Mouse (Mus musculus): ENCODE measurements around the gene Wasf3.
"Not testable (repeated sequence)": the region's sequence is repeated elsewhere in the genome, so short reads cannot be mapped to it uniquely, and the experiment has no call there.

Gene Wasf3

DNA sequence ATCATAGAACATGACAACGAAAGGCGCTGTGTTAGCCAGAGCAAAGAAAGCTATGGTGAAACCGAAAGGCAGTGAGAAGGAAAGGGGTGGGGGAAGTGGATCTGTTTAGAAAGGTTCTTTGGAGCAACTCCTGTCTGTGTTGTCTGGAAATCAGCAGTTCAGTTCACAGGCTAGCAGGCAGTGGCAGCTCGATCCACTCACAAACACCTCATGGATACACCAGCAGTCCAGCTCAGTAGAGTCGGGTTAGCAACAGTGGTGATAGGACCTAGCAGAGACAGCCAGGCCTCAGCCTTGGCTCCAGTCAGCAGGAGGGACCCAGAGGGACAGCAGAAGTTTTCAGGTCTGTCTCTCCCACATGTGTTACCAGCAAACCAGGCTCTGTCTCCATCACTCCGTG, 16.2 kb downstream of the Wasf3 start:
- in situ Hi-C loops (cut with MboI, MseI), result not testable (repeated sequence)

GRCm38 (mm10) chr5:146402311-146402710, 17.5 kb downstream of the Wasf3 start:
- in situ Hi-C loops (cut with MboI, MseI), result no loop called here

GRCm38 (mm10) chr5:146403923-146404322, 19.1 kb downstream of the Wasf3 start:
- in situ Hi-C loops (cut with MboI, MseI), result no loop called here

- in situ Hi-C loops (cut with MboI, MseI), result no loop called here
Observed at GRCm38 (mm10) chr5:146406133-146406532, 21.3 kb downstream of the Wasf3 start.

DNA sequence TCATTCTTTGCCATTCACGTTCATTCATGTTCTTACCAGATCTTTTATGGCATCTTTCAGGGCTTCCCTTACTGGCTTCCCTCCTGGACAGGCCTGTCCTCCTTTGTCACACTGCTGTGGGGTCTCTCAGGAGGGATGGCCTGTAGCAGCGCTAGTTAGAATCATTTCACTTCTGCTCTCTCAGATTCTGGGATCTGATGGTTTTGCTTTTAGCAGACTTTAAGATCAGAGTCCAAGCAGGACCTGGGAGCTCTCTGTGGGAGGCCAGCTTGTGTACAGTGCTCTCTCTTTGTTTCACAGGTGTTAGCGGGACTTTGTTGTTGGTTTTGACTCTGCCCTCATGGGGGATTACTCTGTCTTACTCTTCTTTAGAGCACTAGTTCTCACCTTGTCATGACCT, 23.0 kb downstream of the Wasf3 start:
- in situ Hi-C loops (cut with MboI, MseI), result no loop called here

- in situ Hi-C loops (cut with MboI, MseI), result no loop called here
Observed at GRCm38 (mm10) chr5:146408604-146409003, 23.8 kb downstream of the Wasf3 start.

DNA sequence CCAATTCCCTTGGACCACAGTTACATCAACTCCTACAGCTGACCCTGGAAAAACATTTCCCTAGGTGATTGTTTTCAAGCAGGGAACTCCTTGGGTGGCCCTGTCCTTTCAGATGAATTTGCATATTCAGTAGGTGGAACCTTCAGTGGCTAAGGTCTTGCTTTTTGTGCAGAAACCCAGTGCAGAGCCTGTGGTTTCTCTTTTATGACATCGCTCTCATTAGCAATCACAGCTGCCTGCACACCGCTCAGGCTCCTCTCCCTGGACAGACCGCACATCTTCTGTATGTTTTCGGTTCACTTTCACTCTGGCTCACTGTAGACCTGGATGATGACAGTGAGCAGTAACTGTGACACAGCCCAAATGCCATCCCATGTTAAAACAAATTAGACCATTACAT, 26.0 kb downstream of the Wasf3 start:
- in situ Hi-C loops (cut with MboI, MseI), result no loop called here

DNA sequence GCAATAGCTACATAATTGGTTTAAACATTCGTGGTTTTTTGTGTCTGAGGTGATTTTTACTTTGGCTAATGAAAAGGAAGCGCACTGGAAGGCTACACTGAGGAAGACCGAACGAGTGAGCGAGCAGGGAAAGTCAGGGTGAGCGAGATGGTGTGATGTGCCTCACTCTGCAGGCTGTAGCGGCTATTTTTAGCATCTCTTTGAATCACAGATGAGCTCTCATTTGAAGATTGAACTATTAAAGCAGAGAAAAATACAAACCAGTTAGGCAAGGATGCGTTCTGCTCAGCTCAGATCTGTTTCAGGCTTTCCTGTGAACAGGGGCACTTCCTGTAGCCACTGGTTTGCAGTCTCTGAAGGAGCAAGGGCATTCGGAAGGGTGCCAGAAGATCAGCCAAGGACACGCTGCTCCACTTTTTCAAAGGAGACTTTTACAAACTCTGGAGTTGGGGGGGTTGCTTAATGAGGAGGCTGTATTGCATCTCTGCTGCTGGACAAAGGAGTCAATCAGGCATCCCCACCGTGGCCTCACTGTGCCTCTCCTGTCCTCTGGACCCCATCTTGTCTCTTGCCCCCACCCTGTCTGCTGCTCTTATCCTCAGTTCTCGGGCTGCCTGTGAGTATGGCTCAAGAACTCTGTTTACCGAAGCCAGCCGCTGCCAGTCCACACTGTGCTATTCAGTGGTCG, 28.1 kb downstream of the Wasf3 start:
- in situ Hi-C loops (cut with MboI, MseI), result no loop called here

- in situ Hi-C loops (cut with MboI, MseI), result no loop called here
Observed at GRCm38 (mm10) chr5:146414611-146415010, 29.8 kb downstream of the Wasf3 start.

DNA sequence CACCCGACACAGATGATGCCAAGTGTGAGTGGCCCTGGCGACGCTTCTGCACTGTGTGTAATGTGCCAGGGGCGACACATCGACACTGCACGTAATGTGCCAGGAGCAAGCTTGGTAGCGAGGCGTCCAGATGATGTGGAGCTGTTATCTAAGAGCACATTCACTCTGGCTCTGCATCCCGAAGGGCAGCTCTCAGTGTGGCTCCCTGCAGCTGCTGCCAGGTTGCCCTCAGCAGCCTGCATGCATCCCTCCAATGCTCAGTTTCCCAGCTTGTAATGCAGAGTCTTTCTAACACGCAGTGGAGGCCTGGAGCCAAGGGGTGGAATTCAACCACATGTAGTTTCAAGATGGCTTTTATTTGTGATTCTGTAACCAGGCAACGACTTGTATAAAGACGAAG, 30.4 kb downstream of the Wasf3 start:
- in situ Hi-C loops (cut with MboI, MseI), result no loop called here

GRCm38 (mm10) chr5:146416331-146417110, 31.7 kb downstream of the Wasf3 start:
- in situ Hi-C loops (cut with MboI, MseI), result no loop called here

DNA sequence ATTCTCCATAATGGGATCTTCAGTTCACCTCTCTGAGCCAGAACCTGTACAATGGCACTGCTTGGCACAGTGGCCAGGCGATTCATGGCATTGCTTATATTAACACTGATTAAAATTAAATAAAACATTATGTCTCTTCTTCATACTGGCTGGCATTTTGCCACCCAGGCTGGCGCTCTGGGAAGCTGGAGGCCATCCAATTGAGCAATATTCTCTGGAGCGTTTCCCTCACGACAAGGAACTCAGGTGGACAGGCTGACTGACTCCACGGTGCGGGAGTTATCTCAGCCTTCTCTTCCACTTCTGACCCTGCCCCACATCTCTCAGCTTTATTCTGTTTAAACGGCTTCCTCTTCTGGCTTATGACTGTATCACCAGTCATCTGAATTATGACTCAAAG, 33.3 kb downstream of the Wasf3 start:
- in situ Hi-C loops (cut with MboI, MseI), result no loop called here

DNA sequence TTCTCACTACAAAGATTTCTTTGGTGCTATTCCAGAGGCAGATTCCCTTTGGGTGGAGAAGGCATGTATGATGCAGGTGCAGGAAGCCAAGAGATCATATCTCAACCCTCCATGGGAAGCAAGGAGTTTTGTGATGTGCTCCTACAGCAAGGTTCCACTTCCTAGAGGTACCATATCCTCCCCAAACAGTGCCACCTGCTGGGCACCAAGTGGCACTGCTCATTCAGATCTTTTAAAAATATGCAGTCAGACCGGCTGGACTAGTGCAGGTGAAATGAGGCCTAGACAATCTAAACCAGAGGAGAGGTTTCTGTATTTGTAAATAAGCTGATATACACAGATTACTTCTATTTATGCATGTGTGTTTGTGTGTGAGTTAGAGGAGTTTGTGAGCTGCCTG, 35.3 kb downstream of the Wasf3 start:
- in situ Hi-C loops (cut with MboI, MseI), result no loop called here

DNA sequence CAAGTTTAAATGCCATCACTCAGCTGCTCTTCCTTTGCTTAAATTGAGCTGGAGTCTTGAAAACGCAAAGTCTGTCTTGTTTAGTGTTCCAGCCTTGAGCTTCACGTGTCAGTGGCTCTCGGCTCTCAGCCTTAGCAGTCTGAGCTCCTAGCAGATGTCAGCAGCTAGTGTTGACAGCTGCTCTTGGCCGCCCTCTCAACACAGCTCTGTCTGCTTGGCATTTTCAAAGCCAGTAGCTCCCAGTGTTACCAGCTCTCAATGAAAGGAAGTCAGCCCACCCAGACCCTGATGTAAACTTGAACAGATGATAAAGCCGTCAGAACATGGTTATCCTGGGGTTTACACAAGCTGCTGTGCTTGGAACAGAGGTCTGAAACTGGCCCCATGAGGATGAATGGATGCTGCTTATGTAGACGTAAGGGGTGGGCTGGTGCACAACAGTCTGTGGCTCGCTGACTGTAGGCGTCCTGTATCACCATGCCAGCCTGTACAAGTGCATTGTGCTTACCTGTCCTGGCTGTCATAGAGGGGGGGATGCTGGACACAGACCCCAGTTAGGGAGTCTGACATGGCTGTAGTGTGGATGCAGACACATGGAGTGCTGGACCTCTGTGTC, 40.0 kb downstream of the Wasf3 start:
- in situ Hi-C loops (cut with MboI, MseI), result no loop called here

DNA sequence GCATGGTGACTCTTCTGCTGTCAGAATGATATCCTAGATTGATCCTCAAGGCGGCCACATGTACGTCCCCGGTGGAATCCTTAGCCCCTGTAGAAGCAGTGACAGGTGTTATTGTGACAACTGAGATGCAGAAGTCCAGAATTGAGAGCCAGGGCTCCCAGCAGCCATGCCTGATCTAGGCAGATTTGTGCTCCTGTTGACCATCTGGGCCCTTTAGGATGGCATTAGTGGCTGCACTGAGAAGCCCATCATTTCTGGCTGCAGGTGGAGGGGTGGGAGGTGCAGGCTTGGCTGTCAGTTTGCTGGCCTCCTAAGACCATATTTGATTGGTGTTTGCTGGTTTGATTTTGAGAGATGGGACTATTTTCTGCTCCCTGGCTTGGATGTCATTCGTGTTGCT, 40.9 kb downstream of the Wasf3 start:
- in situ Hi-C loops (cut with MboI, MseI), result no loop called here

- in situ Hi-C loops (cut with MboI, MseI), result no loop called here
Observed at GRCm38 (mm10) chr5:146428109-146428508, 43.3 kb downstream of the Wasf3 start.

DNA sequence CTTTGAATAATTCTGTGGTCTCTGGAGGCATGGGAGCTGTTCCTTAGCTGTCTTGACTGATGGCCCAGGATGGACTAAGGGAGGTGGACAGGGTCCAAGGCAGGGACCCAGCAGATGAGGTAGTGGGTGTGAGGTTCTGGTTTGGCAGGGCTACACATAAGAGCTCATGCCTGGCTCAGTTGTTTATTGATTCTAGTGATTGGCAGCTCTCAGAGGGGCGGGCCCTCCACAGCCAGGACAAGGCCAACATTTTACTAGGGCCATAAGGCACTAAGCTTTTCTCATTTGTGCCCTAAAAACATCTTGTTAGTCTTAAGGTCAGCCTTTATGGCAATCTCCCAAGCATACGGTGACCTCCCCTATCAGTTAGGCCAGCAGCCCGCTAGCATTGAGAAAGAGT, 47.0 kb downstream of the Wasf3 start:
- in situ Hi-C loops (cut with MboI, MseI), result no loop called here

DNA sequence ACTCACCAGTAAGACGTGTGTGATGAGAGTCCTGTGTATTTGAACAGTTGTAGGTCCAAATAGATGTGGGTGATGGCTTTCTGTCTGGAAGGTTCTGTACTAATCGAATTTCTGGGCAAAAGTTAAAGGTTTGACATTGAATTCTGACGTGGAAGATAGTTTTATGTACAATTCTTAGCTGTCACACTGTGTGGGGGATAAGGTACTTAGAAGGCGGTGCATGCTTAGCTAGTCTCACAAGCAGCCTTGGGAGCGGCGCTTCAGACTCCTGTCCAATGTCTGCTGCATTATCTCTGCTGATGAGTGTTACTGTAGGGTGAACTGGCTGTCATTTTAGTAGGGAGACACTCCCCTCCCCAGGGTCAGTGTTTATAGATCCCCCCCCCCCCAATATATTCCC, 47.7 kb downstream of the Wasf3 start:
- in situ Hi-C loops (cut with MboI, MseI), result no loop called here

GRCm38 (mm10) chr5:146435316-146435715, 50.5 kb downstream of the Wasf3 start:
- in situ Hi-C loops (cut with MboI, MseI), result no loop called here

DNA sequence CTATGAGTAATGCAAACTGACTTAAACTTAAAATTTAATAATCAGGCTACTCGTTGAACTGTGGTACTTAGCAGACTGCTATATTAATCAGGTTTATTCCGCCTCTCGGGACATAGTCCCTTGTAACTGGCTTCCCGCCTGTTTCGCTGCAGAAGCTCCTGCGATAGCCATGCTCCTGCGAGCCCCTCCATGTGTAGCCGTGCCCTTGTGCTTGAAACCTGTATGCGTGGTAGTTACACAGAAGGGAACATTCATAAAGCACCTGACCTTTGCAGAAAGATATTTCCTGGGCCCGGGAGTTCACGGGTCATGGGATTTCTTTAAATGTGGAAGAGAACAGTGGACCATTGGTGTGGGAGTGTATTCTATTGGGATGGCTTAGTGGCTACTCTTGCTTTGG, 52.0 kb downstream of the Wasf3 start:
- in situ Hi-C loops (cut with MboI, MseI), result no loop called here

DNA sequence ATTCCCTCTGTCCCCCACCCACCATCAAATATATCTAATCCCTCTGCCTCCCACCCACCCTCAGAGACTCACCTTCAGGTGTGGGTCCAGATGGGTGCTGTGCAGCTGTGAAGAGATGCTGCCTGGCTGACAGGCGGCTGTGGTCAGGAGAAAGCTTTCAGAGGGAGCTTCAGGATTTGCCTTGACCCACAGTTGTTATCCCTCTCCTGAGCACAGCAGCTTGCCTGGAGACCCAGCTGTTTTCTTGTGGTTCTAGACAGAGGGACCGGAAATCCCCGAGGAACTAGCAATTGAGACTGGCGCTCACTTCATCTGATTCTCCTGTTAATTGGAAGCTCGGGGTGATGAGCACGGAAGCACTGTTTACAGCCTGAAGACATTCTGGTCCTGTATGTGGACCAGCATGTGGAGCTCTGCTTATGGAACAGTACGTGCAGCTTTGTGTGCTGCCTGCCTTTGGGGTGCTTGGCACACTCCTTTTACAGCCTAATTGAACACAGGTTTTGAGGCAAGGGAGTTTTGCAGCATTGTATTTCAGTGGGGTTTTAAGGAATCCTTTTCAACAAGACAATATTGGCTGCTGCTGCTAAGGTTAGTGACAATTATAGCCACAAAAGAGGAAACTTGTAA, 54.5 kb downstream of the Wasf3 start:
- in situ Hi-C loops (cut with MboI, MseI), result no loop called here

- in situ Hi-C loops (cut with MboI, MseI), result loop anchor here in 1 of 2 experiments (5.0 kb wide), 1 partner anchor 1707 kb away; no protein-coding TSS in a partner anchor
Observed at GRCm38 (mm10) chr5:146440273-146440672, 55.5 kb downstream of the Wasf3 start.
